Mouse (Mus musculus) layer of hippocampus, adult 9-10 months (tissue): ENCODE results near the gene Abtb1.

Source experiments
- DNase-seq: peaks from one replicate; pipeline ENCODE4 v3.0.0; 2022; ENCODE audit warnings: low spot score

Abtb1 gene

GRCm38 (mm10) chr6:88803051-88803450 lies 38.7 kb downstream of the Abtb1 start:
- DNase-seq, result no peak

- DNase-seq, result no peak
Observed at GRCm38 (mm10) chr6:88800735-88801134, 41.0 kb downstream of the Abtb1 start.

- no peak for DNase-seq
Observed at GRCm38 (mm10) chr6:88800191-88800590, 41.6 kb downstream of the Abtb1 start.

GRCm38 (mm10) chr6:88794561-88794971 lies 47.2 kb downstream of the Abtb1 start:
- DNase-seq, result no peak

GRCm38 (mm10) chr6:88793872-88794271 lies 47.9 kb downstream of the Abtb1 start:
- no peak for DNase-seq

GRCm38 (mm10) chr6:88793243-88793642 lies 48.5 kb downstream of the Abtb1 start:
- no peak for DNase-seq

- DNase-seq, result no peak
Observed at GRCm38 (mm10) chr6:88792147-88792691, 49.6 kb downstream of the Abtb1 start.

- no peak for DNase-seq
Observed at GRCm38 (mm10) chr6:88791299-88791698, 50.5 kb downstream of the Abtb1 start.

GRCm38 (mm10) chr6:88788219-88788618 lies 53.6 kb downstream of the Abtb1 start:
- DNase-seq, result no peak

- DNase-seq, result no peak
Observed at GRCm38 (mm10) chr6:88787496-88787895, 54.3 kb downstream of the Abtb1 start.

- DNase-seq, result no peak
Observed at GRCm38 (mm10) chr6:88786732-88787445, 54.9 kb downstream of the Abtb1 start.
